Mouse (Mus musculus) stomach, embryonic 16.5 days (tissue): ENCODE measurements around the gene Tbc1d5. TPM values are rescaled to one million over a fixed set of nuclear protein-coding genes. Genes with fewer than 3 reads are reported as not detected.

Experiments used
- ATAC-seq: fragments of 200-750 bp; cut with Nextera tagmentation; 2 replicates; pipeline ENCODE4 v1.8.0; 2017; ENCODE audit warnings: moderate number of reproducible peaks, moderate TSS enrichment; ENCODE audit not compliant: insufficient read depth, low FRiP score
- H3K27ac ChIP-seq: fragments of 300-500 bp; sonication (generic); 2 replicates; pipeline ENCODE4 v1.5.1; 2014; ENCODE audit warnings: low read length
- H3K27me3 ChIP-seq: fragments of 300-500 bp; sonication (generic); 2 replicates; pipeline ENCODE4 v1.6.1; 2014; ENCODE audit warnings: low read length, control low read depth, mixed read lengths; ENCODE audit not compliant: control insufficient read depth, insufficient read depth
- H3K36me3 ChIP-seq: fragments of 300-500 bp; sonication (generic); 2 replicates; pipeline ENCODE4 v1.6.1; 2014; ENCODE audit warnings: low read length; ENCODE audit not compliant: control insufficient read depth, insufficient read depth
- H3K4me1 ChIP-seq: fragments of 300-500 bp; sonication (generic); 2 replicates; pipeline ENCODE4 v1.6.1; 2014; ENCODE audit warnings: low read length, control low read depth, mixed read lengths; ENCODE audit not compliant: control insufficient read depth, insufficient read depth
- H3K4me2 ChIP-seq: fragments of 300-500 bp; sonication (generic); 2 replicates; pipeline ENCODE4 v1.6.1; 2014; ENCODE audit warnings: low read depth, low read length, mixed read lengths
- H3K4me3 ChIP-seq: fragments of 300-500 bp; sonication (generic); replicated peaks from 2 replicates; pipeline ENCODE4 v1.5.1; 2014; ENCODE audit warnings: mild to moderate bottlenecking, low read length
- H3K9ac ChIP-seq: fragments of 300-500 bp; sonication (generic); 2 replicates; pipeline ENCODE4 v1.6.1; 2014; ENCODE audit warnings: low read length
- H3K9me3 ChIP-seq: fragments of 300-500 bp; sonication (generic); replicated peaks from 2 replicates; pipeline ENCODE4 v1.6.1; 2016; ENCODE audit warnings: low read length, control low read depth; ENCODE audit not compliant: control insufficient read depth
- whole genome bisulfite sequencing: fragments of 180-500 bp; shearing (Covaris S2); extraction: QIAGEN DNeasy Blood & Tissue Kit; methylation state at CpG from one replicate; pipeline ENCODE4 v1.1.7; 2014; 5-methylcytosine and 5-hydroxymethylcytosine counted together
- polyA plus RNA-seq: library from polyadenylated mRNA; unstranded; fragments of >200 nt; fragmentation: Nextera tagmentation; extraction: Ambion mirVana; gene quantifications from 2 replicates; pipeline ENCODE4 v1.2.1, GENCODE M21; 2015

The Tbc1d5 gene
- polyA plus RNA-seq, 1 experiment from 2014 or later: 13.3 TPM

DNA sequence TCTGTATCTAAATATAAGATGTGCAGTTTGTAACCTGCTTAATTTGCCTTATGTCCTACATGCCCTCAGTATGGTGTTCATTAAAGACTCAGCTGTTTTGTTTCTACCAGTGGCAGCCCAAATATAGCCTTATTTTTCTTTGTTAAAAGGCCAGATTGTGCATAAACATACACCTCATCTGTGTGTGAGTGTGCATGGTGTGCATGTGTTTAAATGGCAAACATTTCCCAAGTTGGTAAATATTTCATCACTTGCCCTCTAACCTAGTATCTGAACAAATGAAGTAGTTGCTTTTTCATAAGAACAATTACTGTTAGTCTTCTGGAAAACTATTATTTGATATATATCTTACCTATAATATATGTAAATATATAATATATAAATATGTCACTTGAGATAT is 165.2 kb downstream of the Tbc1d5 start:
- ATAC-seq: no peak
- Histone ChIP-seq H3K36me3 (no peaks in the 10 kb centered on the region), H3K4me2 (no peak overlapping the region)

DNA sequence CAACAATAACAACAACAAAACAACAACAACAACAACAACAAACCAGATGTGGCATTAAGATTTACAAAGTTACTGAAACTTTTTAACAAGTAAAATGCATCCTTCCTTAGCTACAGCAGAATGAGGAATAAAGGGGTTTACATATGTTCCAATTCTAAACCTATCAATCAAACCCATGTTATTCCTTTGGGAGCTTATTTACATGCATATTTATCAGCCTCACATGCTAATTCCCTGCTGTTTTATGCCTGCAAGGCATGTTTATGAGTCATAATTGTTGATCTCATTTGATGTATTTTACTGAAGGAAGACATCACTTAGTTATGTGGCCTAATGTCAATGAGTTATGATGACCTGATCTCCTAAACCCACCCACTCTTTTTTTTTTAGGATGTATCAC is 176.0 kb downstream of the Tbc1d5 start:
- Histone ChIP-seq H3K4me1 (no peaks in the 10 kb centered on the region), H3K27ac (no peak overlapping the region), H3K9ac (no peak overlapping the region), H3K27me3 (no peaks in the 10 kb centered on the region), H3K4me3 (no peak overlapping the region), H3K36me3 (no peaks in the 10 kb centered on the region), H3K9me3 (no peaks in the 10 kb centered on the region), H3K4me2 (no peak overlapping the region)
- ATAC-seq: no peak

More for the DNA sequence above, 165.2 kb downstream of the Tbc1d5 start:
- Histone ChIP-seq H3K9me3 (no peaks in the 10 kb centered on the region), H3K9ac (no peak overlapping the region), H3K27me3 (no peaks in the 10 kb centered on the region), H3K27ac (no peak overlapping the region), H3K4me1 (no peaks in the 10 kb centered on the region), H3K4me3 (no peak overlapping the region)

DNA sequence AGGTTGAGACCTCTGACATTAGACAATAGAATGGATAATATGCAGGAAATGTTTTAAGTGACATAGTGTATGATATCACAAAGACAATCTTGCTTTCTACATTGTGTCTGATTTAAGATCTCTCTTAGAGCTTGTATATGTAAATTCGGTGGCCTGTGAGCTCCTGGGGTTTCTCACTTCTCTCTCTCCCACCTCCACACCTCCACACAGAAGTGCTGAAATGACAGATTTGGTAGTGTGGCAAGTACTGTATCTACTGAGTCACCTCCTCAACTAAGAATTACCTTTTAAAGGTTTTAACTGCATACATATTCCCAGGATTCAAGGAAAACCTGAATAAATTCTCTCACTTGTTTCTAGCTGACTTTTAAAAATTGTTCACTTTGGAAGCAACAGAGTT is 180.9 kb downstream of the Tbc1d5 start:
- Histone ChIP-seq H3K36me3 (no peaks in the 10 kb centered on the region), H3K4me1 (no peaks in the 10 kb centered on the region), H3K4me3 (no peak overlapping the region), H3K27me3 (no peaks in the 10 kb centered on the region), H3K27ac (no peak overlapping the region), H3K9ac (no peak overlapping the region), H3K9me3 (no peaks in the 10 kb centered on the region), H3K4me2 (no peak overlapping the region)
- WGBS: 42% methylated on average over 1 of the region's 1 CpGs
- no peak for ATAC-seq

DNA sequence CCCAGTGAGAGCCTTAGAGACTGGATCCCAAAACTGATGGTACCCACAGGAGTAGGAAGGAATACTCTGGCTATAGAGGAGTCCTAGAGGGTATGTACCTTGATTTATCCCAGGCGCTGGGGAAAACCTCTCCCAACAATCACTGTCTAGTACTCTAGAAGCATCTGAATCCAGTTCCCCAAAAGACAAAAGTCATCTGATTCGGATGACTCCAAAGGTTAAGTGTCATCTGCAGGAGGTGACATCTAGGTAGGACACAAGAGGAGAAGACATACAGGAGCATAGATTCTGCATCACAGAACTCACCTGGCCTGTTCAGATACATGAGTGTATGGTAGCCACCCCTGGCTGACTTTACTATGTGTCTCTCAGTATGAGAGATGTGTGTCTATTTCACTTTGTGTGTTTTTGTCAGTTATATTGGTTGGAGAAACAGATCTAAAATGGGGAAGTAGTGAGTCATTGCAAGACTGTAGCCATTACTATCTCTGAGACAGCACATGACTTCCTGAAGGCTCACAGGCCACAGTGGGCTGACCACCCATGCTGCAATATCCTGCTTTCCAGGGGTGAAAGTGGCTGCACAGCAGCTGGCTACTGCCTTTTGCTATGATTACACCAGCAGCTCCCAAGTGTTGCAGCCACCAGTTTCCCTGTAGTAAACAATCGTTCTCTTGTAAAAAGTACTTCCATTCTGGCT is 185.7 kb downstream of the Tbc1d5 start:
- Histone ChIP-seq H3K27ac (no peak overlapping the region), H3K36me3 (no peaks in the 10 kb centered on the region), H3K4me3 (no peak overlapping the region), H3K9me3 (no peaks in the 10 kb centered on the region), H3K4me1 (no peaks in the 10 kb centered on the region), H3K4me2 (no peak overlapping the region), H3K9ac (no peak overlapping the region), H3K27me3 (no peaks in the 10 kb centered on the region)
- 73% methylated on average over 3 of the region's 3 CpGs for WGBS
- no peak for ATAC-seq

DNA sequence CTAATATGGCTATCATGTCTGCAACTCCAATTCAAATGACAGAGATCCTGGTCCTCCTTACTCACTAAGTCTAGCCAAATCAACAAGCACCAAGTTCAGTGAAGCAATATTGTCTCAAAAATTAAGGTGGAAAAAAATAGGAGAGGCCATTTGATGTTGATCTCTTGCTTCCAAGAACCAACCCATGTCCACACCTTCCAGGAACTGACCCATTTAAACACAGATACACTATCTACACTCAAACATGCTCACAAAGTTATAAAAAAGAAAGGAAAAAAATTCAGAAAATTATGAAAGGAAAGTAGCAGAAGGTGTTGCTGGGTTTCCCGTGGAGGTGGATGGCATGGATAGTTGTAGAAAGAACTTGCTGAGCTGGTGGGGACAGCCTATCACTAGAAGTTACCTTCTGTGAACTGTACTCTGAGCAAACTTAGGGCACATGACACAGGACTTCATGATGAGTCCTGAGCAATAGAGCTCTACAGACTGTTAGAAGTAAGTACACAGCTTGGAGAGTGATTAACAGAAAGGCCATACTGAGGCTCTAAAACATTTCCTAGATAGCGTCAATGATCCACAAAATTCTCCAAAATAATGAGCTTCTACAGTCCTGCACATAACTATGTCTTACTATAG is 188.3 kb downstream of the Tbc1d5 start:
- Histone ChIP-seq H3K9ac (no peak overlapping the region), H3K27ac (no peak overlapping the region), H3K4me3 (no peak overlapping the region), H3K9me3 (no peaks in the 10 kb centered on the region), H3K36me3 (no peaks in the 10 kb centered on the region), H3K4me2 (no peak overlapping the region), H3K27me3 (no peaks in the 10 kb centered on the region), H3K4me1 (no peaks in the 10 kb centered on the region)
- no peak for ATAC-seq
- WGBS: 94% methylated on average over 2 of the region's 2 CpGs

DNA sequence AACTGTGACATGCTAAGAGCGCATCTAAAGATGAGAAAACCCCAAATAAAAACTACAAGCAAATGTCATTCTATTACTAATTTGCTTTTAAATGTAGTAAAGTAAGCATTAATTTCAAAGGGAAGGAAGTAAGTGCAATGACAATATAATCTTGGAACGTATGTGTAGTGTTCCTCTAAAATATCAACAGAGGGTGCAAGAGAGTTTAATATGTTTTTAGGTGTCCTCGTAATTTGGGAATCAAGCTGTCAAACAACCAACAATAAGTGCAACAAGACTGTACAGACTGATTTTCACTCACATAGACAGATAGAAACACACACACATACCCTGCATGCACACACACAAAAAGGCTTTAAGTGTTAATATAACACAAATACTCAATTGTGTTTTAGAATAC is 191.2 kb downstream of the Tbc1d5 start:
- H3K27me3 ChIP-seq: no peaks in the 10 kb centered on the region
- no peak for ATAC-seq
- H3K4me3 ChIP-seq: no peak overlapping the region
- no peaks in the 10 kb centered on the region for H3K36me3 ChIP-seq
- no peak overlapping the region for H3K4me2 ChIP-seq
- WGBS: 57% methylated on average over 3 of the region's 3 CpGs
- no peak overlapping the region for H3K27ac ChIP-seq
- H3K4me1 ChIP-seq: no peaks in the 10 kb centered on the region
- no peaks in the 10 kb centered on the region for H3K9me3 ChIP-seq
- H3K9ac ChIP-seq: no peak overlapping the region

DNA sequence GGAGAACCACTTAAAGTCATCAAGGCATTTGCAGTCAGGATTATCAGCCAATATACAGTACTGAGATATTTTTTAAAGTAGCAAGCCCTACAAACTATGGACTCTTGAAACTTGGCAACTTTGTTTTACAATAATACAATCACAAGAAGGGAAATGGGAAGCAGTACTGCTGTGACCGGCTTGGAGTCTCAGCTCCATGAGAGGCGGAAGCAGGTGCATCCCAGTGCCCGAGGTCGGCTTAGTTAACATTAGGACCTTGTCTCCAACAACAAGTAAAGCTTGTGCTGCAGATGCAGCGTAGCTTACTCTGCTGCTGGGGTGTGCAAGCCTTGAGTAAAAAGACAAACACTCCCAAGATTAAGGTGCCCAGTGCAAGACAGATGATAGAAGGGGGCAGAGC is 197.2 kb downstream of the Tbc1d5 start:
- no peaks in the 10 kb centered on the region for H3K9me3 ChIP-seq
- H3K4me2 ChIP-seq: no peak overlapping the region
- WGBS: 82% methylated on average over 5 of the region's 5 CpGs
- H3K9ac ChIP-seq: no peak overlapping the region
- H3K27me3 ChIP-seq: no peaks in the 10 kb centered on the region
- no peak for ATAC-seq
- H3K4me1 ChIP-seq: no peaks in the 10 kb centered on the region
- no peak overlapping the region for H3K4me3 ChIP-seq
- H3K36me3 ChIP-seq: no peaks in the 10 kb centered on the region
- H3K27ac ChIP-seq: no peak overlapping the region

DNA sequence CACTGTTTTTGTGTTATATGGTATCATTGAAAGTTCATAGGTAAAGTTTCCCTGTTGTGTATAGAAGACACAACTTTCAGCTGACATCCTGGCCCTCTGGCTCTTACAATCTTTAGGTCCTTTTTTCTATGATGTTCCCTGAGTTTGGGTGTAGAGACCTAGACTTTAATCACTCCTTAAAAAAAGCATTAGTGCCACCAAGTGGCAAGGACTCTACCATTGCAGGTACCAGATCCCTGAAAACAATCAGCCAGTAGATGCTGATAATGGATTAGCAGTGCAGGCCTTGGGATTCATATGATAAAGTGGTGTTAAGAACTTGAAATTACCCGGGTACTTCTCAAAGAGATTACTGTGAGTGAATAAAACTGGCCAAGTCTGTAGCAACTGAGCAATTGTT is 207.0 kb downstream of the Tbc1d5 start:
- Histone ChIP-seq H3K4me1 (no peaks in the 10 kb centered on the region), H3K4me3 (no peak overlapping the region), H3K9me3 (no peaks in the 10 kb centered on the region), H3K27ac (no peak overlapping the region), H3K27me3 (no peaks in the 10 kb centered on the region), H3K4me2 (no peak overlapping the region), H3K36me3 (no peaks in the 10 kb centered on the region), H3K9ac (no peak overlapping the region)
- WGBS: 21% methylated on average over 1 of the region's 1 CpGs
- ATAC-seq: no peak

DNA sequence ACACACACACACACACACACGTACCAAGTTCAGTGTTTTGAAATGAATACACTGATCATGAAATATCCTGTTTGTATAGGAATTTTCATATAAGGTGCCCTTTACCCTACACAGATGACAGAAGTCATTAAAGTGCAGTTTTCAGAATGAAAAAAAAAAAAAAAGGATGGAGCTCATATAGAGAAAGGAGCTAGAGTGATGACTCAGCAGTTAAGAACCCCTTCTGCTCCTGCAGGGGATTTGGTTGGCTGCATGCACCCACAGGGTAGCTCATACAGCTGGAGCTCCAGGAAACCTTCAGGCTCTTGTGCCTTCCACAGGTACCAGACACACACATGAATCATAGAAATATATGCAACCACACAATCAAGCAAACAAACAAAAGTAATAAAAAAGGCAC is 213.0 kb downstream of the Tbc1d5 start:
- H3K36me3 ChIP-seq: no peaks in the 10 kb centered on the region
- no peak overlapping the region for H3K9ac ChIP-seq
- H3K4me2 ChIP-seq: no peak overlapping the region
- no peaks in the 10 kb centered on the region for H3K4me1 ChIP-seq
- no peak overlapping the region for H3K27ac ChIP-seq
- ATAC-seq: no peak
- 88% methylated on average over 1 of the region's 1 CpGs for WGBS
- H3K27me3 ChIP-seq: no peaks in the 10 kb centered on the region
- no peak overlapping the region for H3K4me3 ChIP-seq
- H3K9me3 ChIP-seq: no peaks in the 10 kb centered on the region
